Mouse (Mus musculus) embryo, embryonic 11 days (tissue): ENCODE data around the gene Mcf2l.

Experiments used
- DNase-seq: peaks from one replicate; pipeline ENCODE4 v3.0.0-alpha.2; 2015

Mcf2l gene

DNA sequence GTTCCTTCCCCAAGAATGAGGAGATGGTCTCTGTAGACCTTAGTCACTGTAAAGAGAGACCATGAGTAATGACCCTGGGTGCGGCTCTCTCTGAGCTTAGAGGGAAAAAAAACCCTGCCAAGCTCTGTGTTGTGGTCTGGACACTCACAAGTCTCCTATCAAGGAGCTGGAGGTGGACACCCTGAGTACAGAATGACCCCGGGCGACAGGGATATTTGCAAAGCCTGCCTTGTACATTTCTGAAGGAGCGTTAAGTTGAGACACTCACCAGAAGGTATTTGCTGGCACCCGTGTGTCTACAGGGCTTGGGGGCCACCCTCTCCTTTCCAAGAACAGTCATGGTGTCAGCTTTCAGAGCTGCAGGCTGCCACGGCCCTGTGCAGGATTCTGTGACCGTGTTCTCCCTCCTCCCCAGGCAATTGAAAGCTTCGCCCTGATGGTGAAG lies 123.2 kb downstream of the Mcf2l start:
- DNase-seq: peak; percentile 38

DNA sequence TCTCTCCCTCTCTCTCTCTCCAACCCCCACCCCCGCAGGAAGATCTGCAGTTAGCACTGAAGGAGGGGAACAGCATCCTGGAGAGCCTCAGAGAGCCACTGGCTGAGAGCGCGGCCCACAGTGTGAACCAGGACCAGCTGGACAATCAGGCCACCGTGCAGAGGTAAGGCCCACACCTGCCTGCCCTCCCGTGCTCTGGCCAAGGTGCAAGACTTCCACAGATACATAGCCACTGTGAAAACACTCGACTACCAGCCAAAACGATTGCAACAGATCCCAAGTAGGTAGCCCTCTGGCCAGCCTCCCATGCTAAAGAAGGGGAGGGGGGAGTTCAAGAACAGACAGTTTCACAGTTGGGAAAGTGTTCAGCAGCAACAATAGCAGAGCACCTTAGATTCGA lies 124.7 kb downstream of the Mcf2l start:
- no peak for DNase-seq

DNA sequence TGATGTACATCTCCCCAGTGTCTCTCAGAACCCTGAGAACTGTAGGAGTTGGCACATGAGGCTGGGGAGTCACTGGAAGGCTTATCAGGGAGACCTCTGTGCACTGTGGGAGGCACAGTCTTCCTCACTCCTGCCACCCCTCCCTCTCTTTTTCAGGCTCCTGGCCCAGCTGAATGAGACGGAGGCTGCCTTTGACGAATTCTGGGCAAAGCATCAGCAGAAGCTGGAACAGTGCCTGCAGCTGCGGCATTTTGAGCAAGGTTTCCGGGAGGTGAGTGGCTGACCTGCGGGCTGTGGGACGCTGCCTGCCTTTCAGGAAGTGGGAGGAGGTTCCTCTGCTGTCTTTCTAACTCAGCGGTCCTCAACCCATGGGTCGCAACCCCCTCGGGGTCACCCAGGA lies 126.2 kb downstream of the Mcf2l start:
- no peak for DNase-seq

DNA sequence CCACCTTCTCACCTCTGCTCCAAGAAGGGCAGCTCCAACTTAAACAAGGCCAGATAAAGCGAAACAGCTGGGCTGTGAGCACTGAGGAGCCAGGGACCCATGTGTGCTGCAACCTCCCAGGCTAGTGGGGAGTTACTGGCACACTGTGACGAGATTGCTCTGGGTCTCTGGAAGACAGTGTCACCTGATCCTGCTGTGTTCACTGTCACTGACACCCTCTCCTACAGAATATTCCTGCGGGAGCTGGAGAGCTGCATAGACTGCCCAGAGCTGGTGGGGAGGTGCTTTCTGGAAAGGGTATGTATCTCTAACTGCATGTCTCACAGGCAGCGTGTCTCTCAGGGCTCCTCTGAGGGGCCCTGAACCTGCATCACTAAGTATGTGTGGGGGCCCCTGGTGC lies 133.9 kb downstream of the Mcf2l start:
- no peak for DNase-seq

DNA sequence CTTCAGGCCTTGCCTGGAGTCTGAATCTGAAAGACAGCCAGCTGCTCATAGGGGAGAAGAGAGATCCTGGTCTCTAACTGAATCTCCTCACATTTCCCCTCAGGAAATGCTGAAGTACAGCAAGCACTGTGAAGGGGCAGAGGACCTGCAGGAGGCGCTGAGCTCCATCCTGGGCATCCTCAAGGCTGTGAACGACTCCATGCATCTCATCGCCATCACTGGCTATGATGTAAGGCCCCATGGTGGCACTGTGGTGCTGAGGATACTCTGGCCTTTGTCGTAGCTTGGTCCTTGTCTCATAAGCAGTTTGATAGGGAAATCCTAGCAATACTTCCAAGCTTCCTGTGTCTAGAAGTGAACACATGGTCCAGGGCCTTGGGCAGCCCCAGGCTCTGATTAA lies 136.7 kb downstream of the Mcf2l start:
- DNase-seq: no peak

DNA sequence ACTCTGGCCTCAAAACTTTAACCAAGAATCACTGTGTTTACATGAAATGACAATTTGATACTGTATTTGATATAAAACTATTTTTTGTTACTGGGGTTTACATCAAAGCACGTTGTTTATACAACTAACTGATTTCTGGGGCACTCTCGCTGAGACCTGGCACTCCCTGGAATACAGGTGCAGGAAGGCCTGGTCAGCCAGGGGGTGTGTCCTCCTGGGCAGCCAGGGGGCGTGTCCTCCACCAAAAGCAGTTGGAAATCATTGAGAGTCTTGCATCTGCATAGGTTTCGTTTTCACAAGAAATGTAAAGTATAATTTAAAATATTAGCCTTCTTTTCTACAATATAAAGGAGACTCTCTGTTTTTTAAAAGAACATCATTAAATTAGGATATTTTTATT lies 146.0 kb downstream of the Mcf2l start:
- DNase-seq: no peak

DNA sequence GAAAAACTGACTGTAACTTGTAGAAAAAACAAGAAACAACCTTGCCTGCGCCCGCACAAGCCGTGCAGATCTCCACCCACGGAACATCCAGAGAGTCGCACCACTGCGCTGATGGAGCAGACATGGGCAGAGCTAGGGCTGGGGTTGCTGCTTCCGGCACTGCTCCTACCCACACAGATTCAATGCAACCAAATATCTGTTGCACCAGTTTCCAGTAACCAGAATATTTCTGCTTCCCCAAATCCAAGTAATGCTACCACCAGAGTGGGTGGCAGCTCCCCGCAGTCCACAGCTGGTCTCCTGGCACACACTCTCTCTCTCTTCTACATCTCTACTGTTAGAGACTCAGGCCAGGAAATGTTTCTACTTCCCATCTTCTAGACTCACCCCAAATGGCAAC lies 148.2 kb downstream of the Mcf2l start:
- DNase-seq: no peak

DNA sequence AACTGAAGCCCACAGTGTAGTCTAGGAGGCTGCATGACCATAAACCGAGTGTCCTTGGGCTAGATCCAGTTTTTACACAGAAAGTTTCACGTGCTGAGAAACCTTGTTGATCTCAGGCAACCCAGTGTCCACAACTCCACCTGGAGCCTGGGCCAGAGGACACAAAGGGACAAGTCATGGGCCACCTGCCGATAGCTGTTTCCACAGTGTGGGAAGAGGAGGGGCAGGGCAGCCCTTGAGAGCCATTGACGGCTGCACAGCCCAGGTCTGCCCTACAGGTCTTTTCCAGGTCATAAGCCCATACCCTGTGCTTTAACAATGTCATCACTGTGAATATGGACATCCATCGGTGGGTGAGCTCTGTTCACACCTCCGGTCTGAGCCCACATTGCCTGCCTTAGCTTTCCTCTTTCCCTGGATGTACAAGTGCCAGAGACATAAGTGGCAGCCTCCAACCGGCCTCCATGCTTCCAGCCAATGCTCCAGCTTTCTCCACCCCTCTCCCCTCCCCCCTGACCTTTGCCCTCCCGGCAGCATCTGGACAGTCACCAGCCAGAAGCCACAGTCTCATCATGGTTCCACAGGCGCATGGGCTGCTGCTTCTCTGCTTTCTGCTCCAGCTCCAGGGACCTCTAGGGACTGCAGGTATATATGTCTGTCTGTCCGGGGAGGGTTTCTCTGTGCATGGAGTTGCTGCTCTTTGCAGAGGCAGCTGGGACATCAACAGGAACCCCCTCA lies 152.1 kb downstream of the Mcf2l start, which contains the start of gene F7:
F7 (plus strand) TSS at position 548 of the 738 bp plus-strand sequence.
- DNase-seq: peak; percentile 36

DNA sequence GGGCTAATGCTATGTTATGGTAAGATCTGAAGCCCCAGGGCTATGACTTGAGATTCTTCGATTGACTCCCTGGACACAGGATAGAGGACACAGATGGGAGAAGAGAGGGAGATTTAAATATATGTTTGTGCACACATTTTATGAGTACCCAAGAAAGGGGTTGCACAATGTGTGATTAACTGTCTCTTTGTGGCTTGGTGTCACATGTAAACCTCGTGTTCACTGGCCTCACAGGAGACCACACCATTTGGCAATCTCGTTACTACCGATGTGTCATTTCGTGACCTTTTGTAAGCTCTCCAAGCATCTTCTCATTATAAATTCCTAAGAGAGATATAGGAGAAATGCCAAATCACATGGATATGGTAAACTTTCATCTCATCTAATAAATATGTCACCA lies 154.0 kb downstream of the Mcf2l start:
- no peak for DNase-seq

DNA sequence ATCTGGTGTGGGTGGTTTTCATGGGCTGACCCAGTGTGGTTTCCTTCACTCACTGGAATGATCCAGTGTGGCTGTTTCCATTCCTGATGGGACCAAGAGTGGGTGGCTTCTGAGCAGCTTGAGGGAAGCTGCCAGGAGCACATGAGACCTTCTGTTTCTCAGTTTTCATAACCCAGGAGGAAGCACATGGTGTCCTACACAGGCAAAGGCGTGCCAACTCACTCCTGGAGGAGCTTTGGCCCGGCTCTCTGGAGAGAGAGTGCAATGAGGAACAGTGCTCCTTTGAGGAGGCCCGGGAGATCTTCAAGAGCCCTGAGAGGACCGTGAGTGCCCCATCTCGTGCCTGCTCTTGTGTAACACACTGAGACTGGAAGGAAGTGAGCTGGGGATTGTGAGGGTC lies 154.9 kb downstream of the Mcf2l start:
- DNase-seq: no peak

DNA sequence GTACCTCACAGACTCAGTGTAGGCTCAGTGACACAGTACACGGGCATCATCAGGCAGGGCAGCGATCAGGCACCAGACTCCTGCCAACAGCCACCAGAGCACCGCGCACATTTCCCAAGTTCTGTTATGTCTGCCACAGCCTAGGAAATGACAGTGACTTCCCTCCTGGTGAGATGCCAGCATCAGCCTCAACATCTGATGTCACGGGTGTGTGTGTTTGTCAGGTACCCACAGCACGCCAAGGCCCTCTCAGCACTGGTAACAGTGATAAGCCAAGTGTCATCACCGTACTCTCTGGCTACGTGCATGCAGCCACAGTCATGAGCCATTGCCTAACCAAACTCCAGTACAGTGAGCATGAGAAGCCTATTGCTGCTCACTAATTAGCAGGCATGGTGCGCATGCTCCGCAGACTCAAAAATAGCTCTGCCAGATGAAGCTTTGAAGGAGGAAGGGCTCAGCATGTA lies 162.8 kb downstream of the Mcf2l start:
- DNase-seq: no peak

DNA sequence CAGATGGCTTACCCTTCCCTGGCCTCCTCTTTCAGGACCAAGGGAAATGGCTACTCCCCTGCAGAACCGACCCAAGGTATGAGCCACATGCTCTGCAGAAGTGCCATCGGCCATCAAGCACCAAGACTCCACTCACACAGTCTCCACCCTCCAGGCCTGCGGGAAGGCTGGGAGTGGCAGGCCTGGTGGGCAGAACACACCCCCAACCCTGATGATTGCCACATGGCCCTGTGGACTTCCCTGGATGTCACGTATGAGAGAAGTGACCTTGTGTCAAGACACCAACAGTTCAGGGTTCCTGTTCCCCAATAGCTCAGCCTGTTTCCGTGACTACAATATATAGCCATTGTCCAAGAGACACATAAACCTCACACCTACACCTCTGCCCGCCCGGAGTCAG lies 163.4 kb downstream of the Mcf2l start, which contains the start of gene F10:
F10 (plus strand) TSS at position 294 of the 400 bp plus-strand sequence.
- no peak for DNase-seq

DNA sequence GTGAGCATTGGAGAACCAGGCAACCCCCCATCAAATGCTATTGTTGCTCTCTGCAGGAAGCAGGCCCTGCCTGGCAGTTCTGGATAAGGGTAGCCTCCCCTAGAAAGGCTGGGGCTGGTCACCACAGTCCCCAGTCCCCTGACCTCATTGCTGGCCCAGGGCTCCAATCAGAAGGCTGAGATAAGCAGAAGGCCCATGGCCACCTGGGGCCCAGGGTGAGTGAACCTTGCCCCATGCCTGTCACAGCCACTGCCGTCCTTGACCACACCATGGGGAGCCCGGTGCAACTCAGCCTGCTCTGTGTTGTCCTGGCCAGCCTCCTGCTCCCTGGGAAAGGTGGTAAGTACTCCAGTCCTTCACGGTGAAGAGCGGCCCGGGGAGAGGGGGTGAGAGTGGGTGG lies 164.0 kb downstream of the Mcf2l start:
- no peak for DNase-seq

DNA sequence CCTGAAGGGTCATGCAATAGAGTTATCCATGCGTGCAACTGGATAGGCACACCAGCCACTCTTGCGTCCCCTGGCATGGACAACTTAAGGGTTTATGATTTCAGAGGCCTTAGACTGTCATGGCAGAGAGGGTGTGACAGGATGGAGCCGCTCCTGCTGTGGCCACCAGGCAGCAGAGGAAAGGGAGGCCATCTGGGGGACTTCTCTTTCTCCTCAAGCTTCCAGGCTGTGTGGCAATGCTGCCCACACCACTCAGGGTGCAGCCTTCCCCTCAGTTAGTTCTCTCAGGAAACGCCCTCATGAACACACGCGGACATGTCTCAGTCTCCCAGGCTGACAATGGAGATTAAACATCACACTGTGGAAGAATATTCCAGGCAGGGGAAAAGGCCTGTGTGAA lies 165.4 kb downstream of the Mcf2l start:
- no peak for DNase-seq

DNA sequence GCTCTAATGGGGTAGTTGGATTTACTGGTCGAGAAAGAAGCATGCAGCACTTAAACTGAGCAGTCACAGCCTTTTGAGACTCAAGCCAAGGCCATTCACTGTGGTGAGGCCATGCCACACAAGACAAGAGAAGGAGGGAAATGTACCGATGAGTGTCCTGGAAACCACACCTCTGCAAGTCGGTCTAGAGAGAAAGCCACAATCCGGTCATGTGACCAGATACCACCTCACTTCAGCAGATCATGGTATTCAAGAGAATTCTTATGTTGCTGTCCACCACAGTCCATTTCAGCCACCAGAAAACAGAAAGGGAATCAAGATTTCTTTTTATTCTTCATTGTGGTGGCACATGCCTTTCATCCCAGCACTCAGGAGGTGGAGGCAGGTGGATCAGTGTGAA lies 167.9 kb downstream of the Mcf2l start:
- no peak for DNase-seq

DNA sequence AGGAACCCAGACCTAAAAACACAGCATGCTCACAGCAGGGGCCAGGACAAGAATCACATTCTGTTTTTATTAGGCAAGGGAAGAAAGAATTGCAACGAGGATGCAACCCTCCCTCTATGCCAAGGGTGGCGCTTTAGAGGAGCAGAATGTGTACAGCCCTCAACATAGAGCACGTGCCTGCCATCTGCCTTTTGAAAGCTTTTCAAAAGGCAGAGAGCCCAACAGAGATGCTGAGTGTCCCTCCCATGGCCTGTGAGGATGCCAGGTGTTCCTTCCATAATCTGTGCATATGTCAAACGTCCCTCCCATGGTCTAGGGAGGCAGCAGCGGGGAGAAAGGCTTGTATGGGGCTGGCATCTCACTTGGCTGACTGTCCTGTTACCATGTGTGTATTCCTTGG lies 174.0 kb downstream of the Mcf2l start:
- no peak for DNase-seq

DNA sequence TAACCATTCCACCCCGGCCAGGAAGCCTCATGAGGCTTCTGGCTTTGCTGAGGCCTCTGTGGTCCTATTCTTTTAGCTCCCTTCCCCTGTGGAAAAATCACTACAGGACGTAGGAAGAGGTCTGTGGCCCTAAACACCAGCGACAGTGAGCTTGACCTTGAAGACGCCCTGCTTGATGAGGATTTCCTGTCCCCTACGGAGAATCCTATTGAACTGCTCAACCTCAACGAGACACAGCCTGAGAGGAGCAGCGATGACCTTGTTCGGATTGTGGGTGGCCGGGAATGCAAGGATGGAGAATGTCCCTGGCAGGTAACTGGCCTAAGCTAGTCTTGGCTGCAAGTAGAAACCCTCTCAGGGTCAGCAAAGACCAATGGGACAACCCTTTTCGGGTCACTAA lies 176.9 kb downstream of the Mcf2l start:
- DNase-seq: no peak

DNA sequence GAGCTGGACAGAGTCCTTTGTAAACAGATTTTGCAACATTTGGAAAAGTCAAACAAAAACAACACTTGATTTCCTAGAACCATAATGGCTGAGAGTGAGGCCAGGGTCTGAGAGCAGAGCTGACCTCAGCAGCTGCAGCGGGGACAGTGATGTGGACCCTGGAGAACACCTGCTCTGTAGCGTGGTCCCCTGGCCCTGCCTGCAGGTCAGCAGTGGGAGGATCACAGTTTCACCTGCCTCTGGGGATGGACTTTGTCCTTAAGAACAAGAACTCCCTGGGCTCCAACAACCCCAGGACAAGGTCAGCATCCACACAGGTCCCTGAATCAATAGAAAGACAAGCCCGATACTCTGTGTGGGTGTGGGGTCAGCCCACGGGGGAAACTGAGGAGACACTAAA lies 183.7 kb downstream of the Mcf2l start:
- no peak for DNase-seq

DNA sequence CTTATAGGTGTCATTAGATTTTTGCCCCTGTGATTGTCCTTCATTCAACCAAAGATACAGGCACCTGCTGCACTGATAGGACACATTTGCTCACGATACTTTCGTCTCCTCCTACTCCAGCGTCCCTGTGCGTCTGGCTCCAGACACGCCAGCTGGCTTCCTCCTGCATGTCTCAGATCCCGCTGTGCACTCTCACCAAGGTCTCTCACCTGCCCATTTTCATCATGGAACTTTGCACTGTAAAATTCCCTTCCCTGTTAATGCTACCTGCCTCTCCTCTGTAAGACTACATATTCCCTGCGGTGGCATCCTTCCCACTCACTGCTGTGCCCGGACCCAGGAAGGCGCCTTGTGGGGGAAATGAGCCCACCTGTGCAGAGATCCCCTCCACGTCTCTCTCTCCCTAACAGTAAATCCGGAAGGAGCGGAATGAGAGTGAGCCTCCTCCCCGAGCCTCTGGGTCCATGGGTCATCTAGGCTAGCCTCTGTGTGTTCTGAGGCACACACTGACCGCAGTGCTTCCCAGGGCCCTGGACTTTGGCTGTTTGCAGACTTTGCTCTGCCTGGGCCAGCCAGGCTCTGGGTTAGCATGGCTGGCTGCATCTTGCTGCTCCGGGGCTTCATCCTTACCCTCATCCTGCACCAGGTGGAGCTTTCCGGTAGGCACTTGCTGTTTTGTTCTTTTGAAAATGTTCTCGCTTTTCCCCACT lies 187.0 kb downstream of the Mcf2l start, which contains the start of gene Proz:
Proz (plus strand) TSS at position 474 of the 710 bp plus-strand sequence.
- no peak for DNase-seq

DNA sequence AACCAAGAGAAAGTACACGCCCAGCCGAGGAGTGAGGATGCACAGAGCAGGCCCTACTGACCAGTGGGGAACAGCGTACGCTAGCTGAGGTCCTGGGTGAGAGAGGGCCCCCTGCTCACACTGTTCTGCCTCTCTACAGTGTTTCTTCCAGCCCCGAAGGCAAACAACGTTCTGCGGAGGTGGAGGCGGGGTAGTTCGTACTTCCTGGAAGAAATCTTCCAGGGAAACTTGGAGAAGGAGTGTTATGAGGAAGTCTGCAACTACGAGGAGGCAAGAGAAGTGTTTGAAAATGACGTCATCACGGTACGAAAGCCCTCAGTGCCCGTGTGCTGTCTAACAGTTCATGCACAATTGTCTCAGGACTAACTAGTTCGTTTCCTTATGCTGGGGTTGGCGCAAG lies 189.5 kb downstream of the Mcf2l start:
- DNase-seq: no peak
